Mouse (Mus musculus): ENCODE data around the gene Cyb561.

DNA sequence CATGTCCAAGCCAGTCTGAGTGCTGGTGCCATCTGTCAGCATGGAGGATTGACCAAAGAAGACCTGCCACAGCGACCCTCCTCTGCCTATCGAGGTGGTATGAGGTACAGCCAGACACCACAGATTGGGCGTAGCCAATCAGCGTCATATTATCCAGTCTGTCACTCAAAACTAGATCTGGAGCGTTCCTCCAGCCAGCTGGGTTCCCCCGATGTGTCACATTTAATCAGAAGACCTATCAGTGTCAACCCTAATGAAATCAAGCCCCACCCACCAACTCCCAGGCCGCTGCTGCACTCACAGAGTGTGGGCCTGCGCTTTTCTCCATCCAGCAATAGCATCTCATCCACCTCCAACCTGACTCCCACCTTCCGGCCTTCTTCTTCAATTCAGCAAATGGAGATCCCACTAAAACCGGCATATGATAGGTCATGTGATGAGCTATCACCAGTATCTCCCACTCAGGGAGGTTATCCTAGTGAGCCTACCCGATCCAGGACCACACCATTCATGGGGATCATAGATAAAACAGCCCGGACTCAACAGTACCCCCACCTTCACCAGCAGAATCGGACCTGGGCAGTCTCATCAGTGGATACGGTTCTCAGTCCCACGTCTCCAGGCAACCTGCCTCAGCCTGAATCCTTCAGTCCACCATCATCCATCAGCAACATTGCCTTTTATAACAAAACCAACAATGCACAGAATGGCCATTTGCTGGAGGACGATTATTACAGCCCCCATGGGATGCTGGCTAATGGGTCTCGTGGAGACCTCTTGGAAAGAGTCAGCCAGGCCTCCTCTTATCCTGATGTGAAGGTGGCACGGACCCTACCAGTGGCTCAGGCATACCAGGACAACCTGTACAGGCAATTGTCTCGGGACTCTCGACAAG is 30.1 kb downstream of the Cyb561 start:
- TF ChIP-seq GATA1 (IDR thresholded peaks at IDR 0.05; ENCODE audit: low read length) (no peak), TAL1 (IDR thresholded peaks at IDR 0.05; ENCODE audit: low read length) (no peak)
